In the genomic region with DNA sequence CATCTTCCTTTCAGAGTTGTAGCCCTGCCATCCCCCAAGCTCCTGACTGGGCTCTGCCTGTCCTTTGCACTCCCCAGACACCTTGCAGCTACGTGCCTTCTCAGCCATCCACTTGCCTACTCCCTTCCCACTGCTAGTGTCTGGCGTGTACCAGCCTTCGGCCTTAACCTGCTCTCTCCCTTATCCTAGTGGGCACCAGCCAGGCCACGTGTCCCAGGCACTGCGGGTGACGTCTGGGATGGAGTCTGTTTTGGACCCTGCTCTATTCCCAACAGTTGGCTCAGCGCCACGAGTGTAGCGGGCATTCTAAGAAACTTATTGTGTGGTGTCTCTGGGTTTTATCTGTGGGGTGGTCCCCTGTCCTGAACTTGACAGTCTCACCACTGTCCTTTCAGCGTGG, we compare ENCODE assay signal across 8 mouse cellular contexts.
A peak's percentile ranks its signal among the peaks of the same experiment; 100 is the strongest.
DNase-seq lines count a peak whose midpoint lies in the region; ATAC-seq and TF ChIP-seq lines count a peak whose summit lies in the region.
"Had no signal": no experiment of that assay in that cellular context is flagged by ENCODE, and none has a peak within 500 bp of the region (broad histone marks: within the 10 kb centered on the region; RNA-seq: fewer than 3 reads in every experiment).

No protein-coding gene starts in this region.

- TF ChIP-seq CTCF in testis, adult 2 months (IDR thresholded peaks at IDR 0.05; ENCODE audit: control insufficient read depth, insufficient read depth, insufficient replicate concordance, low read depth, low read length), result no peak
- no peak for TF ChIP-seq CTCF in hindbrain, postnatal 0 days (IDR thresholded peaks at IDR 0.05; ENCODE audit: low read depth)

- no peak overlapping the region for H3K9ac ChIP-seq in kidney, embryonic 15.5 days
- no peak overlapping the region for H3K9ac ChIP-seq in hindbrain, postnatal 0 days (replicated peaks; ENCODE audit: low read length)

- TF ChIP-seq POLR2A in testis, adult 2 months (IDR thresholded peaks at IDR 0.05; ENCODE audit: control insufficient read depth, low read depth, low read length), result no peak

- peak overlapping the region; percentile 76 for H3K27ac ChIP-seq in kidney, embryonic 15.5 days
- H3K27ac ChIP-seq in testis, adult 2 months (ENCODE audit: control insufficient read depth, insufficient read depth, low read depth, low read length), result peak overlapping the region; percentile 74
- peak overlapping the region; percentile 41; the same call in 1 of the 2 replicates for H3K27ac ChIP-seq in hindbrain, postnatal 0 days

- no peak for DNase-seq in kidney, adult 18-20 months
- no peak for DNase-seq in testis, postnatal 14 days (ENCODE audit: low spot score)
- DNase-seq in hindbrain, postnatal 0 days (ENCODE audit: low spot score), result peak; percentile 67
- DNase-seq in B cell, adult 2 months, result no peak
- no peak for DNase-seq in thymus, postnatal 0 days (ENCODE audit: low spot score)
- DNase-seq: thymus, postnatal 14 days had no signal

- H3K4me1 ChIP-seq in kidney, embryonic 15.5 days, result peaks cover 45% of the 10 kb centered on the region
- H3K4me1 ChIP-seq in testis, adult 2 months (ENCODE audit: control insufficient read depth, insufficient read depth, low read length), result peaks cover 12% of the 10 kb centered on the region
- peaks cover 17% of the 10 kb centered on the region for H3K4me1 ChIP-seq in hindbrain, postnatal 0 days (ENCODE audit: insufficient read depth, low read length)

- no peak for ATAC-seq in kidney, embryonic 15.5 days (replicated peaks; ENCODE audit: low FRiP score)
- 0 out of 2 replicates have a peak, but pooled peaks have one; percentile 13 for ATAC-seq in hindbrain, postnatal 0 days

- no peak overlapping the region for H3K4me3 ChIP-seq in kidney, embryonic 15.5 days (replicated peaks)
- H3K4me3 ChIP-seq in testis, adult 2 months (ENCODE audit: control insufficient read depth, low read depth, low read length), result no peak overlapping the region
- no peak overlapping the region for H3K4me3 ChIP-seq in hindbrain, postnatal 0 days (ENCODE audit: low read length)

- no peaks in the 10 kb centered on the region for H3K36me3 ChIP-seq in kidney, embryonic 15.5 days
- H3K36me3 ChIP-seq in testis, adult 2 months (ENCODE audit: control insufficient read depth, insufficient read depth, low read length), result no peaks in the 10 kb centered on the region
- no peaks in the 10 kb centered on the region for H3K36me3 ChIP-seq in hindbrain, postnatal 0 days (ENCODE audit: insufficient read depth, low read length)

- no peaks in the 10 kb centered on the region for H3K27me3 ChIP-seq in kidney, embryonic 15.5 days
- H3K27me3 ChIP-seq in testis, adult 2 months (ENCODE audit: control insufficient read depth, insufficient read depth, low read length), result no peaks in the 10 kb centered on the region
- H3K27me3 ChIP-seq in hindbrain, postnatal 0 days (ENCODE audit: insufficient read depth, low read length), result no peaks in the 10 kb centered on the region

- H3K4me2 ChIP-seq in kidney, embryonic 15.5 days, result no peak overlapping the region
- no peak overlapping the region for H3K4me2 ChIP-seq in hindbrain, postnatal 0 days (ENCODE audit: low read depth, low read length)

- H3K9me3 ChIP-seq in kidney, embryonic 15.5 days (replicated peaks), result no peaks in the 10 kb centered on the region
- no peaks in the 10 kb centered on the region for H3K9me3 ChIP-seq in hindbrain, postnatal 0 days (ENCODE audit: low read length)

- WGBS in kidney, embryonic 15.5 days, result 87% methylated on average over 10 of the region's 10 CpGs
- 33% methylated on average over 10 of the region's 10 CpGs for WGBS in hindbrain, postnatal 0 days
